Mouse (Mus musculus) thymus, postnatal 36 days (tissue): ENCODE results near the gene Zfp648.

Experiments used
- DNase-seq, 2 experiments: peaks; one replicate each; pipeline ENCODE4 v3.0.0; 2022; ENCODE audit warnings: mixed read lengths in 2 of 2

Gene Zfp648

DNA sequence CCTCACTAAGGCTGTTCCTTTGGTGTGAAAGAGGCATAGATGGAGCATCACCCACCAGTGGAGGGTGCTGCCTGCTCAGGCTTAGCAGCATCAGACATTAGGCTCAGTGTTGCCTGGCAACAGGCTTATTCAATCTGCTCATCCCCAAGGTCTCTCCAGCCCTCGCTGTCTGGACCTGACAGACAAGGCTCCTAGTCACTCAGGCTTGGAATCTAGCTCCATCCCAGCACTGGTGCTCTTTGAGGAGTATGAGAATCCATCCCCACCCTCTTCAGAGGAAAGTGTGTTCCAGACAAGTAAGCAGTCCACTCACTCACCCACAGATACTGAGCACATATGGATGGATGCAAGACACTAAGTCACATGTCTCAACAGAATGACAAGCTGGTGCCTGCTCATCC lies 22.8 kb downstream of the Zfp648 start:
- DNase-seq, result no peak

DNA sequence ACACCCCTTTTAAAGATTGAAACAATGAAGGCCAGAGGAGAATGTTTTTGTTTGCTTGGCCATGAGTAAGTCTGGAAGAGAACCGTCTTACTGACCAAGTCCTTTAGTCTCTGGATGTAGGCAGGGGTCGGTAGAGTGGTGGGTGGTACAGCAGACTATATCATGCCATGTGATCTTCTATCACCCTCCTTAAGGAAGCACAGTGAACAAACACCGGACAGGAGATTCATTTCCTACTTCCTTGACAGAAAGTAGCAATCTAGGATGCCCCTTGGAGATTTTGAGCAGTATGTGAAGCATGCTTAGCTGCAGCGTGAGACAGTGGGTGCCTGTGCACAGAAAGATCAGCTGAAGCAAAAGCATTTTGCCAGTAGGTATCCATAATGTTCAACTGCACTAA lies 31.6 kb downstream of the Zfp648 start:
- DNase-seq, result no peak

DNA sequence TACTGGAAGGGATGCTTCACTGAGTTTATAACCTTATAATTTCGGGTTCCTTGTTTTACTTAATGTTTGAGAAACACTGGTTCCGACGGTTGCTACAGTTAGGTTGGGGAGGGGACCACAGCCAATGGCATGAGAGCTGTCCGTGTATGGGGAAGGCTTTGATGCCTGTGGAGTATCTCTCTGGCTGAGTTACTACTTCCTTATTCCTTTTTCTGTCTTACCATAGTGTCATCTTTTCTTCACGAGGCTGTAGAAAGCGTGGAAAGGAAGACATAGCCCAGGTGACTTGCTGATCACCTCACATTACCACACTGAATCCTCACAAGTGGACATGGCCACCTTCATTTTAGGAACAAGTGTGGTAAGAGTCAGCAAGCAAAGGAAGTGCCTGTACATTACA lies 32.0 kb downstream of the Zfp648 start:
- no peak for DNase-seq

DNA sequence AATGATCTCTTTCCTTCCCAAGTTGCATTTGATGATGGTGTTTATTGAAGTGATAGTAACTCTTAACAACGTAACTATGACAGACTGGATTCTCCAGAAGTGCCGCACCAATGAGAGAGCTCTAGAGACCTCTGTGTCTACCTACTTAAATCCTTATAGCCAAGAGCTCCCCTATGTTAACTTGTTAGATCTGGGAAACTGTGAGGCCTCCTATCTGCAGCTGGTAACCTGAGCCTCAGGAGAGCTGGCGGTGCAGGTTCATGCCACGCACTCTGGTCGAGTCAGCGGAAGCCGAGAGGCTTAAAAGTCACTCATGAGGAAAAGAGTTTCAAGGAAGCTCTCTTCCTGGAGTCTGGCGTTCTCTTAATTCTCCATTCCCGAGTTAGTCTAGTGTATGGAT lies 33.8 kb downstream of the Zfp648 start:
- no peak for DNase-seq

DNA sequence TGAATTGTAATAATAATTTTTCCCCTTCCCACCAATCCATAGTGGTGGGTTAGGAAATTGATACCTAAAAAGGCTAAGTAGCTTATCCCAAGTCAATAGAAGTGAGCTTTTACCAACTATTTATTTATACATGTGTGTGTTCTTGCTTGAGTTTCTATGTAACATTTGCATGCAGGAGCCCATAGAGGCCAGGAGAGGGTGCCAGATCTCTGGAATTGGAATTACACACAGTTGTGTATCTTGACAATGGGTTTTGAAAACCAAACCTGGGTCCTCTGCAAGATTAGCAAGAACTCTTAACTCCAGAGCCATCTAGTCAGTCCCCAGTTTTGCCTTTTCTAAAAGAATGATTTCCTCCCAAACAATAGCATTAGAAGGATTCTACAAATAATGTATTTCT lies 37.9 kb downstream of the Zfp648 start:
- DNase-seq, result no peak

DNA sequence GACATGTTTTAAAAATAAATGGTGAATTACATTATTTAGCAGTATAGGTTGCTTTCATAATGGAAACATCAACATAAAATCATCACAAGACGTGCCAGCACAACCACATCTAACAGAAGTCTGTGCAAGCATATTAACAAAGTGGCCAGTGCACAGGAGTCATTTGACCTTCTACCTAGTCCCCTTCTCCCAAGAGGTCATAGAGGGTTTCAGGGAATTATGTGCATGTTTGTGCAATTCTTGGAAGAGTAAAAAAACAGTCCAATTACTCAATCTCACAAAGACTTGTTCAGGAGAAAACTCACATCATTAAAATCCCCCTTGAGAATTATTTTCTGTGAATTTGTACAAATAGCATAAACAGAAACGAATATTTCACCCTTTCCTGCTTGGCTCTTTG lies 50.2 kb downstream of the Zfp648 start:
- no peak for DNase-seq

DNA sequence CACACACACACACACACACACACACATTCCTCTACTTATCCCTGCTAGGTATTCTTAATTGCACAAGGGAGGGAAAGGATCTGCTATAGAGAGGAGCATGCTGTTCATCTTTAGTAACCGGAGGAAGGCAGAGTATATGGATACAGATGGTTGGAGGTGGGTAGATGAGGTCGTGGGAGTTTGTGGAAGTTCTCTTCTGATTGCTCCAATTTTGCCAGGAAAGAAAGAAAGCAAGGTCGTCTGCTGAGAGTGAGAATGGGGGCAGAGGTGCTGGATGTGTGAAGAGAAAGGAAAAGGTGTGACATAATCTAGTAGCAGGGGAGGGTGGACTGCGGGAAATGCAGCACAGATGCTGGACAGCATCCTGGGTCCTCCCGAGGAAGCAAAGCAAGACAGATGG lies 51.8 kb downstream of the Zfp648 start:
- no peak for DNase-seq
